Mouse (Mus musculus) monocyte, adult 5-6 weeks (primary cell): Measurements from ENCODE around the gene Gm21885. TPM values are rescaled to one million over a fixed set of nuclear protein-coding genes. Genes with fewer than 3 reads are reported as not detected.

Experiments
- ATAC-seq: fragments of 153-309, 156-312 bp; replicated peaks from 2 replicates; pipeline ENCODE4 v1.8.0; 2017; ENCODE audit warnings: mild to moderate bottlenecking; ENCODE audit not compliant: low TSS enrichment, insufficient number of reproducible peaks, severe bottlenecking, poor library complexity, low FRiP score
- total RNA-seq: library from RNA; stranded (forward); fragments of 200-1000, 200-491, 200-594 nt; gene quantifications from 3 replicates; pipeline ENCODE4 v1.2.3, GENCODE M21; 2017

The Gm21885 gene
- total RNA-seq, 1 experiment from 2014 or later = not detected

DNA sequence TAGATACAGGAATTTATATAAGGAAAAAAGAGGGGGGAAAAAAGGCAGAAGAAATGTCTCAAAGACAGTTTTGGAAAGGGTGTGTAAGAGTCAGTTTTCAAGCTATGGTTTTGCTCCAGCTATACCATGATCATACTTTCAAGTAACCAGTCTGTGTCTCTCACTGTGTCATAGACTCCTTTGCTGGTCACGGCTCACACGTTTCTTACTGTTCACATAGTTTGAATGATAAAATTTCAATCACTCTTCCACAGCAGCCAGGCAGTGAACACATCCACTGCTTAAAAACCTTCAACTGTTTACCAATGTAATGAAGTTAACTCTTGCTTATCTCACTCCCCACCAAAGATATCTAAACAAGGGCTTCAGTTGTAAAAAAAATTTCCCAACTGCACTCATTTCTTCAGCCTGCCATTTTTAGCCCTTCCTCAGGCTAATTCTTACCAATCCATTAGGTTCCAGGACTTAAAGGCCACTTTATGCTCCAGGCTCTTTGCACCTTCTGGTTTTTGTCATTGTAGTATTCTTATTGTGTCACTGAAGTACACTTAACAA is 32.5 kb downstream of the Gm21885 start:
- no peak for ATAC-seq

DNA sequence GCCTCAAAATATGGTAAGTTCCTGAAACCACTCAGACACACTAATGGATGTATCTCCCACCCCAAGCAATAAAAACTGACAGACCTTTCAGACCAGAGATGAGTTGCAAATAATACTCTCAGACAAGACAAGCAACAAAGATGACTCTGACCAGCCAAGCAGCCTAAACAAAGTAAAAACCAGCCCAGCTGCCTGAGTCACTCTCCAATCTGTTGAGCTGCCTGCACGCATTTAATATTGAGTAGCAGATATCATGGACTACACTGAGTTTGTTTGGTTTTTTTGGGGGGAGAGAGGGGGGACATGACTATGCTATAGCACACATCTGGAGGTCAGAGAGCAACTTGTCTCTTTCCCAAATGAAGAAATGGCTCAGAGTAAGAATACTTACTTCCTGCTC is 33.6 kb downstream of the Gm21885 start:
- ATAC-seq = no peak

DNA sequence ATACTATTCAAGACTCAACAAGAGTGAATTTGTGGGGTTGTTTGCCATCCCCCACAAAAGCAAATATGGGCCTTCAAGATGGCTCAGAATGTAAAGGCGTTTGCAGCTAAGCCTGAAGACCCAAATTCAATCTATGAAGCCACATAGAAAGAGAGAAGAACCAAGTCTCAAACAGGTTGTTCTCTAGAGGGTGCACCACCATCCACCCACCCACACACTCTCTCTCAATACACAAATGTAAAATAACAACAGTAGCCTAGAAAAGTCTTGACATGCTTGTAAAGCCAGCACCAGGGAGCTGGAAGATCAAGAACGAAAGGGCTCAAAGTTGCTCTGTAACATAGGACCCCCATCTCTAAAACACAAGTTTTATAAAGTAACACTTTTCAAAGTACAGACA is 34.9 kb downstream of the Gm21885 start:
- ATAC-seq = no peak

DNA sequence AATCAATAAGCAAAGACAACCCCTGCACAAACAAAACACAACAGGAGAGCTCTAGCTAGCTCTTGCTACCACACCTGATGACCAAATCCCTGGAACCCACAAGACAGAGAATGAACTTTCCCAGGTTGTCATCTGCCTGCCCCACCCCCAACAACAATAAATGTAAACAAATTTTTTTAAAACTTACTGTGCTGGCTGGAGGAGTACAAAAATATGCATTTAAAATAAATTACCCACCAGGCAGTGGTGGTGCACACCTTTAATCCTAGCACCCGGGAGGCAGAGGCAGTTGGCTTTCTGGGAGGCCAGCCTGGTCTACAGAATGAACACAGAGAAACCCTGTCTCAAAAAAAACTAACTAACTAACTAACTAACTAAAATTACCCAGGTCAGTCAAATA is 35.3 kb downstream of the Gm21885 start:
- ATAC-seq = no peak

DNA sequence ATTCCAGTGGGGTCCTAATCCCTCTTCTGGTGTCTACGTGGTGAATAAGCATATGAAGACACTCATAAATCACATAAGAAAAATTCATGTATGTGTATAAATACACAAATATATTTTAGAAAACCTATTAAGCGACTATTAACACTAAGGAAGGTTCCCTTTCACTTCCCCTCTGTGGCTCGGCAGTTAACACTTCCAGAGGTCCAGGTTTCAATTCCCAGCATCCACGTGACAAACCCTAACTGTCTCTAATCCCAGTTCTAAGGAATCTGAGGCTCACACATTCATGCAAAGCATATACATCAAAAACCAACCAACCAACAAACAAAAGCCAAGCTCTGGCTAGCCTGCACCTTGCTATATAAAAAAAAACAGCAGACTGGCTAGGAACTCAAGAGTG is 35.8 kb downstream of the Gm21885 start:
- no peak for ATAC-seq

DNA sequence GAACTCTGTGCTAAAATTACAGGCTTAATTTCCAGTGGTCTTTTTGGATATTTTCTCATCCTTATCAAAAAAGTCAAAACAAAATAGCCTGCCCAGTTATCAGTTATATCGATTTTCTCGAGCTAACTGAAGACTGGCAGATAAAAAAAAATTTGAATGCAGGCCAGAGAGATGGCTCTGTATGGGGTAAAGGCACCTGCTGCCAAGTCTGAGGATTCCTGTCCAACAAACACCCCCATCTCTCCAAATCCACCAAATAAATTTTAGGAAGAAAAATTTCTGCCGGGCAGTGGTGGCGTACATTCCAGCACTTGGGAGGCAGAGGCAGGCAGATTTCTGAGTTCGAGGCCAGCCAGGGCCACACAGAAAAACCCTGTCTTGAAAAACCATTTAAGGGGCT is 36.4 kb downstream of the Gm21885 start:
- ATAC-seq = no peak

DNA sequence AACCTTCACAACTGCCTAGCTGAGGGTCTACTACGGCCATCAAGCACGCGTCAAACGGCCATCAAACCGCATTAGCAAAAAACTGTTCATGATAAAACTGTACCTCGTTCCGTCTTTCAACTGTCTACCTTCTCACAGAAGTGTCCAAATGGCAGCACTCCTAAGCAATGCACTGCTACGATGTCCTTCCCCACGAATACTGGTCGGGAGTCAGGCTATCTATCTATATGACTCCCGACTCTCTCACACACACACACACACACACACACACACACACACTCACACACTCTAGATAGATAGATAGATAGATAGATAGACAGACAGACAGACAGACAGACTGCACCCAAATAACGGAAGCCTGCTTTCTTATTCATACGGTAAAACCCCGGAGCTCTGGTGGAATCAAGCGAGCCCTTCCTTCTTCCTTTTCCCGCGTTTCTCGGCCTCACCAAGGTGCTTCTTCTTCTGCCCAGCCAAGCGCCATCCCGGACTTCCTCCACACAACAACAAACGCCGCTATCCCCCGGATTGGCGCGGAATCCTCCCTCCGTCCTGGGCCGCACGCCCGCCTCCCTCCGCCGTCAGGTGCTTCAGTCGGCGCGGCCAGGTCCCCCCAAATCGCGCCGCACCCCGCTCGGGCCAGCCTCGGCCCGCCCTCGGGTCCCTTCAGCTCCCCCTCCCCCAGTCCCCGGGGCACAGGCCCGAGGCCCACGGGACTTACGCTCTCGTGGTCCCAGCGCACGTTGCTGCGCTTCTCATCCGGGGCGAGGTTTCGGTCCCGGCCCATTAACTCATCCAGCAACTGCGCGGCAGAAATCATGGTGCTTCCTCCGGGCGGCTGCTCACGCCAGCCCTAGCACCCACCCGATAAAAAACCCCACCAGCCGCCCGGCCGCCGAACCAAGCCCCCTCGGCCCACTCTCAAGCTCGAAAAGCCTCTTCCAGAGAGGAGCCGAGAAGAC is 39.6 kb downstream of the Gm21885 start:
- ATAC-seq = peak; percentile 38

DNA sequence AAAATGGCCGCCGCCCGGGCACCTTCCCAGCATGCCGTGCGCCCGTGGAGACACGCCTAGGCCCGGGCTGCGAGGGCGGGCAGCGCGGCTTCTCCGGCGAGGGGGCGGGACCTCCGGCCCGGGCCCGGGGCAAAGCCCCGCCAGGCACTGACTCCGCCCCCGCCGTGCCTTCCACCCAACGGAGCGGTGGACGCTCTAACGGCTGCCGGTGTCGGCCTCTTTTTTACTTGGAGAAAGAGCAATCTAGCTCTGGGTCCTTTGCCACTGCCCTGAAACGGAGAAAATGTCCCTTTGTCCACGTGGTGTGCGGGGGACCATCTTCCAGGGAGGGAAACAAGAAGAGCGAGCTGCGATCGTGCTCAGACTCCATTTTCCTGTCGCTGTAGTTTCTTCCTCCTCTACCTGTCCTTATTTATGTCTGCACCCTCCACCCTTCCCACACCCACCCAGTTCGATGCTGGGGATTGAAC is 40.3 kb downstream of the Gm21885 start, which contains the start of gene Luc7l3:
Gene Luc7l3 (minus strand): TSS at position 58 of the 470 bp plus-strand sequence.
- peak; percentile 80 for ATAC-seq

DNA sequence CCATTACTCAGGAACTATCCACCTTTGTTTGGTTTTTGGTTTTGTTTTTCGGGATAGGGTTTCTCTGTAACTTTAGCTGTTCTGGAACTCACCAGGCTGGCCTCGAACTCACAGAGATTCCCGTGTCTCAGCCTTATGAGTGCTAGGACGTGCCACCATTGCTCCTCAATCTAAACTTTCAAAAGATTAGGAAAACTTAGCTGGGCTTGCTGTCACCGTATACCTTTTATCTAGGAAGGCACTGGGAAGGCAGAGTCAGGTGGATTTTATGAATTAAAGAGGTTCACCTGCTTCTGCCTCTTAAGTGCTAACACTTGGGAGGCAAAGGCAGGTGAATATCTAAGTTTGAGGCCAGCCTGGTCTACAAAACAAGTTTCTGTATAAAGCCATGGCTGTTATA is 41.0 kb downstream of the Gm21885 start:
- no peak for ATAC-seq

DNA sequence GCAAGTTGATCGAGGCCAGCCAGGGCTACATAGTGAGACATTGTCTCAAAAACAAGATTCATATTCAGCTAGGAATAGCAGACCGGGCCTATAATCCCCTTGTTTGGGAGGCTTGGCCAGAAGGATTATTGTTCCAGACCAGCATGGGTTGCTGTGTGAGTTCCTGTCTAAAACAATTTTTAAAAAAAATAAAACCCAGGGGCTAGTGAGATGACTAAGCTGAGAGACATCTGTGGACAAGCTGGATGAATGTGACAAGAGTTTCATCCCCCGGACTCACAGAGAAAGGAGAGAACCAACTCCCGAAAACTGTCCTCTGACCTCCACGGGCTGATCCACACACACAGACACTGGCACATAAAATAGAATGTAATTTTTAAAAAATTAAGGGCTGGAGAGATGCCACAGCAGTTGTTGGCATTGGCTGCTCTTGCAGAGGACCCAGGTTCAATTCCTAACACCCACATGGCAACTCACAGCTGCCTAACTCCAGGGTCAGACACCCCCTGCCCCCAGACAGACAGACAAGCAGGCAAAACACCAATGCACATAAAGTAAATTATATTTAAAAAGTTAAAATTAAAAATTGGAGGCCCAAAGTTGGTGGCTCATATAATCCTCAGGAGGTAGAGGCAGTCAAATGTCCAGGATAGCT is 41.7 kb downstream of the Gm21885 start:
- no peak for ATAC-seq

DNA sequence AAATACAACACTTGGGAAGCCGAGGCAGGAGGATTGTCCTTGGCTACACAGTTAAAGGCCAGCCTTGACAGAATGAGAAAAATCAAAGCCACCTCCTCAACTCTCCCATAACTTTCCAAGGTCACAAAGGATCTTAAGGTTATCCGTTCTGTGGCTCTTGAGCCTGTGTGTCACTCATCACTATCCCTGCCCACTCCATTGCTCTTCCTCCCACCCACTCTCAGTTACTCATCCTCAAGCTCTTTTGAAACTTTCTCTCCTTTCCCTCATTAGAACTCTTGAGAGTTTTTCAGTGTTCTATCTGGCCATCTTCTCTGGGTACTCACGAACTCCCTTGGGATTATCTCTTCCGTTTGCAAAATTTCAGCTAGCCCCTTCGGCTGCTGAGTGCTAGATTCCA is 42.9 kb downstream of the Gm21885 start:
- ATAC-seq = no peak

DNA sequence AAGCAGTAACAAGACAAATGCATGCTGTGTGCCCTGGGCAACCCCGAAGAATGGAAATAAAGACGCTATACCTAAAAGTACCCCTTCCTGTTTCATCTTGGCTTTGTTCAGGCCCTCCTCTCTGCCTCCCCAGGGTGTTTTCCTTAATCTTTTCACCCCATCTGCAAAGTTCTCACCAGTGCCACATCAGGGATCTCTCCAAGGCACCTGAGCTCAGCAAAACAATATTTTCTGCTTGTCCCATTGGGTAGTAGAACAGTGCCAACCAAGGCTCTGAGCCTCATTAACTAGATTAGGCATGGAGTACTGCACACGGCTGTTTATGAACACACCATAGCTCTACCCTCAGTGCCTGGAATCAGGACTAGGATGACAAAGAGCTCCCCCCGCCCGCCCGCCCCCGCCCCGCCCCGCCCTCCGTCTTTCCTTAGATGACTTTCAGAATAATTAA is 45.3 kb downstream of the Gm21885 start:
- ATAC-seq = no peak

DNA sequence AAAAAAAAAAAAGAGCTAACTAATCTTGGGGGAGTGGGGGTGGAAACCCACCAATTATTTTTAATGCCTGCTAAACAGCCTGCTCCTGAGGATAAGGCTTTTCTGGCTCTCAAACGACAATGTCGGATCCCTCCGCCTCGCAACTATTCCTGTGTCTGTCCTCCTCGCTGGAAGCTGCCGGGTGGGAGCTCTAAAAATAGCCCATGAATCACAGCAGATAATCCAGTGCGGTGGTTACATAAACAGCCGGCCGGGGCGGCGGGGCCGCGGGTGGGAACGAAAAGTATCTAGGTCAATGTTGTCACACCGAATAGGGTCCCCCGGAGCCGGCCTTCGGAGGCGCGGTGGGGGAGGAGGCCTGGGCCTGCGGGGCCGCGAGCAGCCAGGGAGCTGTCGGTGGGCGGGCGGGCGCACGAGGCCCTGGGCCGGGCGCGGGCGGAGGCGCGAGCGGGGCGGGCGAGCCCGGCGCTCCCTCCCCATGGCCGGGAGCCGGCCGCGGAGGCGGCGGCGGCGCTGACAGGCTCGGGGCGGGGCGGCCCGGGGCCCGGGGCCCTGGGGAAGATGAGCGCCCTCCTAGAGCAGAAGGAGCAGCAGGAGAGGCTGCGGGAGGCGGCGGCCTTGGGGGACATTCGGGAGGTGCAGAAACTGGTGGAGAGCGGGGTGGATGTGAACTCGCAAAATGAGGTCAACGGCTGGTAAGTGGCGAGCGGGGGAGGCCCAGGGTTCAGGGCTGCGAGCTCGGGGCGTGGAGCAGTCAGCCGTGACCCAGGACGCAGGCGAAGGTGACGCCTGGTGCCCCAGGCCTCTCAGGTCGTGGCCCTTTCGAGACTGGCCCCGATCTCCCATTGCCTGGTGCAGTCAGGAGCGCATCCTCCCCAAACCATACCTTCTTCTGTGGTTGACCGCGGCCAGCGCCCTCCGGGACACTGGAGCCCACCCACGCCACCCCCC is 46.3 kb downstream of the Gm21885 start, which contains the start of gene Ankrd40:
Gene Ankrd40 (plus strand): TSS at position 309 of the 951 bp plus-strand sequence.
- peak; percentile 87 for ATAC-seq

DNA sequence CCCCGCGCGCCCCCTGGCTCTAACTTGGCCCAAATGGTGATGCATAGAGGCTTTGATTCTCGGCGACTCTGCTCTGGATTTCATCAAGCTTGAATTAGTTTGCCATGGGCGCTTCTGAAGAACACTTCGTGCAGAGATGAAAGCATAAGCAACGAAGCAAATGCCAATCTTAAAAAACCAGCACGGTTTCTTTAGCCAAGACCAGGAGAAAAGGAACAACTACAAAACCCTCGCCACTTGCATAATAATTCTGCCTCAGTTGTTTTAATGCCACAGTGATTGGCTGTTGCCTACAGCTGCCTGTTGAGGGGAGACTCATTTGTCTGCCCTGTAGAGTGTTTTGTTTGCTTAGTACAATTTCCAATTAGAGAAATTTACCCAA is 47.0 kb downstream of the Gm21885 start:
- ATAC-seq = no peak

DNA sequence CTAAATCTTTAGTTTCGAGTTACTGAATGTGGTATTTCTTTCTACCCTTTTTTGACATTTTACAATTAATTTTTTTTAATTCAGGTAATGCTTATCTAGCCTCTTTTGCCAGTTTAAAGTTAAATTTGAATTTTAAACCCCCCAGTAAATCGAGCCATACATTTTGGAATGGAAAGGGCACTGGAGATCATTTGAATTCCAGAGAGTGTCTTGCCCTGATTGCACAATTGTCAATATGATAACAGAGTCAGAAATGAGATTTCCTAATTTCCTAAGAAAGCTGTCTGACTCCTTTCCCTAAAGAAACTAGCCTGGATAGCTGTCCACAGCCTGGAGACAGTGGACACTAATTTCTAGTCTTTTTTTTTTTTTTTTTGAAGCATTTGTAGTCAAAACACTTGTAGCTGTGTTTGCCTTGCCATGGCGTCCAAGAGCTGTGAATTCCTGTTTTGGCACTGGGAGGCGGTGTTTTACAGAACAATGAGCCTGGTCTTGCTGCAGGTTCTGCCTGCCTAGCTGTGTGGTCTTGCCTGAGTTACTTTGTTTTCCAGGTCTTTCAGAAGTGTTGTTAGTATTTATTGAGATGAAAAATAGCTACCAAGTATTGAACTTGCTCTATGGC is 47.7 kb downstream of the Gm21885 start:
- no peak for ATAC-seq

DNA sequence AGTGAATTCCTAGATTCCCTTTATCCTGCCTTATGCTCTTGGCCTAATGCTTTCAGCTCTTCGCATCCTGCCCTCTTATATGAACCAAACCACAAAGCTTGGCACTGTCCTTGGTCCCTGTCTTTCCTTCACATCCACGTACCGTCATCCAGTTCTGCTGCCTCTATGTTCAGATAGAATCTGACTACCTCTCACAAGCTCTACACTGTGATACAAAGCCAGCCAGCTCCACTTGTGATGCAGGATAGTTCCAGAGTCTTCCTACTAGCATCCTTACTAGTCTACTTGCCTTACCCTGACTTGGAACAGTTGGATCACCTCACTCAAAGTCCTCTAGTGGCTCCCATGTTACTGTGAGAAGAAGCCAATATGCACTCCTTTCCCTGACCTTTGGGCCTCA is 48.5 kb downstream of the Gm21885 start:
- ATAC-seq = no peak

DNA sequence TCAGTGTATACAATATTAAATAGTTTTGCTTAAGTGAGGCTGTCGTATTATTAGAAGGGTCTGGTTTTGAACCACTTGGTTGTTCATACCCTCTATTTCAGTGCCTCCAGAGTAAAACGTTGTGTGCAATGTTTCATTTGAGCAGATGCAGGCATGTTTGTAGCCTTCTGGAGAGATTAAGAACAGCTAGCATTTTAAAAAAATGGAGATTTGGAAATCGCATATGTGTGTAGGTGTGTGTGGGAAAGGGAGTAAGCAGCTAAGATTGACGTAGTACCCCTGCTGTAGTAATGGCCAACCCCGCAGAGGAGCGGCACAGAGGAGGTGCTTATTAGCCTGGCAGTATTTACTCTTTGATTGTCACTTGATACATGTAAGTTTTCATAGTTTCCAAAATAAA is 51.1 kb downstream of the Gm21885 start:
- no peak for ATAC-seq

DNA sequence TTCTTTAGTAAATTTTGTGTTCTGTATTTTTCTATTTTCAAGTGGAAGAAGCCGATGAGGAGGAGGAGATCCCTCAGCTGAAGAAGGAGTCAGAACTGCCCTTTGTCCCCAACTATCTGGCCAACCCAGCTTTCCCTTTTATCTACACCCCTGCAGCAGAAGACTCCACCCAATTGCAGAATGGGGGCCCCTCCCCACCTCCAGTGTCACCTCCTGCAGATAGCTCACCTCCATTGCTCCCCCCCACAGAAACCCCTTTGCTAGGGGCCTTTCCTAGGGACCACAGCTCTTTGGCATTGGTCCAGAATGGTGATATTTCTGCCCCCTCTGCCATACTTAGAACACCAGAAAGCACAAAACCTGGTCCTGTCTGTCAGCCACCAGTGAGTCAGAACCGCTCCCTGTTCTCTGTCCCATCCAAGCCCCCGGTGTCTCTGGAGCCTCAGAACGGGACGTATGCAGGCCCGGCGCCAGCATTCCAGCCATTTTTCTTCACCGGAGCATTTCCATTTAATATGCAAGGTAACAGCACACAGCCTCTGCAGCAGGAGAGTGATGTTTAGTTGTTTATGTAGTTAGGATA is 52.8 kb downstream of the Gm21885 start:
- ATAC-seq = no peak
